Mouse (Mus musculus): ENCODE data around the gene Tnpo3. TPM values are rescaled to one million over a fixed set of nuclear protein-coding genes. Genes with fewer than 3 reads are reported as not detected.

The Tnpo3 gene
- total and polyA plus RNA-seq, 3 experiments = 32.7 to 44.1 (median 43.0) TPM

GRCm38 (mm10) chr6:29536651-29537193 lies 73.0 kb downstream of the Tnpo3 start:
- no peaks in the 10 kb centered on the region for H3K36me3 ChIP-seq (ENCODE audit: control insufficient read depth, insufficient read depth, low read length)
- H3K4me1 ChIP-seq (ENCODE audit: control insufficient read depth, insufficient read depth, low read length) = no peaks in the 10 kb centered on the region
- intact Hi-C loops (cut with DNase I) = no loop called here
- H3K4me3 ChIP-seq = no peak overlapping the region
- peak in 1 of 2 experiments; percentile 23 for DNase-seq
- H3K27me3 ChIP-seq (ENCODE audit: control insufficient read depth, insufficient read depth, low read length) = no peaks in the 10 kb centered on the region
- H3K27ac ChIP-seq = no peak overlapping the region
- WGBS = 57% methylated on average over 4 of the region's 4 CpGs
- H3K9ac ChIP-seq (ENCODE audit: low read depth, low read length) = no peak overlapping the region
- TF ChIP-seq EP300 (IDR thresholded peaks at IDR 0.05; ENCODE audit: insufficient read depth, low read depth, low read length) (no peak), CTCF (IDR thresholded peaks at IDR 0.05) (peak; percentile 52)
- H3K79me2 ChIP-seq (replicated peaks; ENCODE audit: control insufficient read depth, insufficient read depth, low read length) = no peaks in the 10 kb centered on the region

GRCm38 (mm10) chr6:29535316-29535715 lies 74.4 kb downstream of the Tnpo3 start:
- no peak overlapping the region for H3K4me3 ChIP-seq
- H3K79me2 ChIP-seq (replicated peaks; ENCODE audit: control insufficient read depth, insufficient read depth, low read length) = no peaks in the 10 kb centered on the region
- DNase-seq = peak in 1 of 2 experiments; percentile 40
- no peak overlapping the region for H3K9ac ChIP-seq (ENCODE audit: low read depth, low read length)
- H3K27ac ChIP-seq = no peak overlapping the region
- 59% methylated on average over 6 of the region's 6 CpGs for WGBS
- H3K4me1 ChIP-seq (ENCODE audit: control insufficient read depth, insufficient read depth, low read length) = no peaks in the 10 kb centered on the region
- intact Hi-C loops (cut with DNase I) = no loop called here
- no peaks in the 10 kb centered on the region for H3K27me3 ChIP-seq (ENCODE audit: control insufficient read depth, insufficient read depth, low read length)
- TF ChIP-seq POLR2A (IDR thresholded peaks at IDR 0.05; ENCODE audit: insufficient read depth, low read depth, low read length) (no peak), CTCF (IDR thresholded peaks at IDR 0.05) (no peak), EP300 (IDR thresholded peaks at IDR 0.05; ENCODE audit: insufficient read depth, low read depth, low read length) (no peak)
- no peaks in the 10 kb centered on the region for H3K36me3 ChIP-seq (ENCODE audit: control insufficient read depth, insufficient read depth, low read length)

GRCm38 (mm10) chr6:29530050-29530449 lies 79.6 kb downstream of the Tnpo3 start:
- H3K79me2 ChIP-seq (replicated peaks; ENCODE audit: control insufficient read depth, insufficient read depth, low read length) = no peaks in the 10 kb centered on the region
- 55% methylated on average over 4 of the region's 4 CpGs for WGBS
- DNase-seq = no peak
- H3K4me1 ChIP-seq (ENCODE audit: control insufficient read depth, insufficient read depth, low read length) = 0 out of 2 replicates have a peak, but pooled peaks cover 3% of the 10 kb centered on the region
- H3K4me3 ChIP-seq = no peak overlapping the region
- no peaks in the 10 kb centered on the region for H3K36me3 ChIP-seq (ENCODE audit: control insufficient read depth, insufficient read depth, low read length)
- H3K27me3 ChIP-seq (ENCODE audit: control insufficient read depth, insufficient read depth, low read length) = peaks cover 6% of the 10 kb centered on the region
- intact Hi-C loops (cut with DNase I) = no loop called here
- H3K9ac ChIP-seq (ENCODE audit: low read depth, low read length) = no peak overlapping the region
- TF ChIP-seq EP300 (IDR thresholded peaks at IDR 0.05; ENCODE audit: insufficient read depth, low read depth, low read length) (no peak), CTCF (IDR thresholded peaks at IDR 0.05) (no peak), POLR2A (IDR thresholded peaks at IDR 0.05; ENCODE audit: insufficient read depth, low read depth, low read length) (no peak)
- no peak overlapping the region for H3K27ac ChIP-seq

GRCm38 (mm10) chr6:29529444-29529820 lies 80.3 kb downstream of the Tnpo3 start:
- Histone ChIP-seq H3K9ac (ENCODE audit: low read depth, low read length) (no peak overlapping the region), H3K4me1 (ENCODE audit: control insufficient read depth, insufficient read depth, low read length) (0 out of 2 replicates have a peak, but pooled peaks cover 3% of the 10 kb centered on the region), H3K36me3 (ENCODE audit: control insufficient read depth, insufficient read depth, low read length) (no peaks in the 10 kb centered on the region), H3K4me3 (no peak overlapping the region), H3K79me2 (replicated peaks; ENCODE audit: control insufficient read depth, insufficient read depth, low read length) (no peaks in the 10 kb centered on the region), H3K27ac (no peak overlapping the region), H3K27me3 (ENCODE audit: control insufficient read depth, insufficient read depth, low read length) (peaks cover 6% of the 10 kb centered on the region)
- TF ChIP-seq CTCF (IDR thresholded peaks at IDR 0.05) = no peak
- intact Hi-C loops (cut with DNase I) = no loop called here
- DNase-seq = no peak
- WGBS = 31% methylated on average over 2 of the region's 2 CpGs

GRCm38 (mm10) chr6:29528561-29529443 lies 80.9 kb downstream of the Tnpo3 start:
- no peak for TF ChIP-seq POLR2A (IDR thresholded peaks at IDR 0.05; ENCODE audit: insufficient read depth, low read depth, low read length)
- H3K27me3 ChIP-seq (ENCODE audit: control insufficient read depth, insufficient read depth, low read length) = peaks cover 6% of the 10 kb centered on the region
- H3K4me1 ChIP-seq (ENCODE audit: control insufficient read depth, insufficient read depth, low read length) = peaks cover 3% of the 10 kb centered on the region; the same call in 1 of the 2 replicates
- peak; percentile 43 to 69 for DNase-seq
- no peak overlapping the region for H3K9ac ChIP-seq (ENCODE audit: low read depth, low read length)
- intact Hi-C loops (cut with DNase I) = no loop called here
- H3K4me3 ChIP-seq = no peak overlapping the region
- no peaks in the 10 kb centered on the region for H3K79me2 ChIP-seq (replicated peaks; ENCODE audit: control insufficient read depth, insufficient read depth, low read length)
- no peak overlapping the region for H3K27ac ChIP-seq
- 26% methylated on average over 13 of the region's 13 CpGs for WGBS
- H3K36me3 ChIP-seq (ENCODE audit: control insufficient read depth, insufficient read depth, low read length) = no peaks in the 10 kb centered on the region

GRCm38 (mm10) chr6:29528165-29528505 lies 81.6 kb downstream of the Tnpo3 start:
- TF ChIP-seq EP300 (IDR thresholded peaks at IDR 0.05; ENCODE audit: insufficient read depth, low read depth, low read length) (no peak), POLR2A (IDR thresholded peaks at IDR 0.05; ENCODE audit: insufficient read depth, low read depth, low read length) (no peak), CTCF (IDR thresholded peaks at IDR 0.05) (no peak)
- intact Hi-C loops (cut with DNase I) = no loop called here
- Histone ChIP-seq H3K27ac (no peak overlapping the region; the same call in 1 of the 2 replicates), H3K4me3 (no peak overlapping the region), H3K36me3 (ENCODE audit: control insufficient read depth, insufficient read depth, low read length) (no peaks in the 10 kb centered on the region), H3K79me2 (replicated peaks; ENCODE audit: control insufficient read depth, insufficient read depth, low read length) (no peaks in the 10 kb centered on the region), H3K4me1 (ENCODE audit: control insufficient read depth, insufficient read depth, low read length) (peaks cover 3% of the 10 kb centered on the region; the same call in 1 of the 2 replicates), H3K9ac (ENCODE audit: low read depth, low read length) (no peak overlapping the region), H3K27me3 (ENCODE audit: control insufficient read depth, insufficient read depth, low read length) (peaks cover 6% of the 10 kb centered on the region)
- WGBS = 15% methylated on average over 8 of the region's 8 CpGs
- DNase-seq = no peak
